Mouse (Mus musculus) fibroblast of lung, adult 2 months (primary cell): ENCODE results near the gene Prrc2b.
A peak's percentile ranks its signal among the peaks of the same experiment; 100 is the strongest.

ENCODE experiments used
- DNase-seq: peaks from one replicate; pipeline ENCODE4 v3.0.0-alpha.2; 2011; ENCODE audit warnings: low read depth

The Prrc2b gene

DNA sequence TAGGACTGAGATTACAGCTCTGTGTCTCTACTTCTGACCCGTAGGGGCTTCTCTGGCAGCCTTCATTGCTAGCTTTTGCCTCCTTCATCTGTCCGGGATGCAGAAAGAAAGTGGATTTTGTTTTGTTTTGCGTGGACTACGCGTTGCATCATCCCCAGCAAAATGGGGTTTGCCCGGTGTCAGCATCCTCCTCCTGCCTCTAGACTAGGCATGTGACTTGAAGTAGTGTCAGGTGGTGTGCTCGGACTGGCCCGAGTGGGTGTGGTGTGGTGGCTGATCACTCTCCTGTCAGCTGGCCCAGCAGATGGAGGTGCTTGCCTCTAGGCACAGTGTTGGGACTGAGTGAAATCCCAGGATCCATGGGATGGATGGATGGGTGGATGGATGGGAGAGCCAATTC lies 11.2 kb downstream of the Prrc2b start:
- no peak for DNase-seq

DNA sequence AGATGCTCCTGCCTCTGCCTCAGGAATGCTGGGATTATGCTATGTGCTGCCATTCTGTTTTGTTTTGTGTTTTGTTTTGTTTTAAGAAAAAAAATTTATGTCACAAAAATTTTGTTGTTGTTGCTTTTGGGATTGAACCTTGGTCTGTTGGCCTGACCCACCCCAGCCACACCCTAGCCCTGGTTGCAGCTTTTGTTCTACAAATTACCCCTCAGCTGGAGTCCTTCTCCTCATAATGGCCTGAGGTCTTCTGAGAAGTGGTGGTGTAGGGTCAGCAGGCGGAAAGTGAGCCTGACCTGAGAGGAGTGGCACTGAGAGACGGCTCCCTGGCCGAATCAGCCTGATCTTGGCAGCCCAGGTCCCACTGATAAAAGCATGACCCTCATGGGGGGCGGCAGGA lies 11.8 kb downstream of the Prrc2b start:
- DNase-seq, result no peak

DNA sequence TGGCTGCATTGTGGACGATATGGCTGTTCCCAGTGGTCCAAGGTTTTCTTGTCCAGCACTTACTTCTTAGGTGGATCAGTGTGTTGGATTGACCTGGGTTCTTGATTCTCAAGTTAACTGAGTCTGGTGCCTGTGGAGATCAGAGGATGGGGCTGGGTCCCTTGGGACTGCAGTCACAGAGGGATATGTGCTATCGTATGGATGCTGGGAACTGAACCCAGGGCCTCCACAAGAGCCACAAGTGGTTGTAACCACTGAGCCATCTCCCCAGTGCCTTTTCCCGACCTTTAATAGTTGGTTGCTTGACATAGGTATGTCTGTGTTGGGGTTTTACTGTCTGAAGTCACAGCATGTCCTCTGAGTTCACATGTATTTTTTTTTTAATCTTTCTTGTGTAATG lies 12.2 kb downstream of the Prrc2b start:
- no peak for DNase-seq

DNA sequence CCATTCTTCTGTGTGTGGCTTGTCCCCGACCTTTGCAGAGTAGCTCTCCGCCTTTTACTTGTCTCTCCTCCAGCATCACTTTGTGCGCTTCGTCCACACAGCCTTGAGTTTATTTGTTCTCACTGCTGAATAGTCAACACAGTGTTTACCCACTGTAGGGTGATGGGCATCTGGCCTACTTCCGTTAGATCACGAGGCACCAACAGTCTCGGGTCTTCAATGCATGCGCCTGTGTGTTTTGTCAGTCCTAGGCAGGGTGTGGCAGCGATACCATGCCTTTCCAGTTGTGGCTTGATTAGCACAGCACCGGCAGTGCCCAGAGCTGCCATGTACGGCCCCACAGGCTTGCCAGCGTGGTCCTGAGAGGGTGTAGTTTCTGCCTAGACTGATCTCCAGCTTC lies 13.6 kb downstream of the Prrc2b start:
- no peak for DNase-seq

DNA sequence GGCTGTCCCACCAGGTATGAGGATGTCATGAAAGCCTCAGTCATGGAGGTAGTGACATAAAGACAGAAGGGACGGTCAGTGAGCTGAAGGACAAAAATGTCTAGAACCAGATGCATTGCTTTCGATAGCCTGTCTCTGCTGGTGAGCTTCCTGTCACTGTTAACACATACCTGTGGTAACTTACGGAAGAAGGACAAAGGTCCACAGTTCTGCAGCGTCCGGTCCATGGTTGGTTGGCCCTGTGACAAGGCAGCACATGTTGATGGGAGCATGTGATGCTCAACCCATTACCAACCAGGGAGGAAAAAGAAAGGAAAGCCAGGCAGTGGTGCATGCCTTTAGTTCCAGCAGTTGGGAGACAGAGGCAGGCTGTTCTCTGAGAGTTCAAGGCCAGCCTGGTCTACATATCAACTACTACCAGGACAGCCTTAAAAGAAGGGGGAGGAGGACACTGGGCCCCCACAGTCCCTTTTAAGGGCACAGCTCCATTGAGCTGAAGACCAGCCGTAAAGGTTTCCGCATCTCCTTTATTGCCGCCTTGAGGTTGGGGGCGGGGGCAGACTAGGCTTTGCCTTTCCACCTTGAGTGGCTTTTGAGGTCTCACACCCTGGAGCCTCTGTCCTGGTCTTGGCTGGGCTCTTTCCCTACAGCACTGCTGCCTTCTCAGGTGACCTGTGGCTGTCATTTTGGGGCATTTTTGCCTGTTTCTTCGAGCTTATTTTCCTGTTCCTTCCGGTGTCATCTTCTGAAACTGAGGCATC lies 14.3 kb downstream of the Prrc2b start:
- DNase-seq, result no peak

DNA sequence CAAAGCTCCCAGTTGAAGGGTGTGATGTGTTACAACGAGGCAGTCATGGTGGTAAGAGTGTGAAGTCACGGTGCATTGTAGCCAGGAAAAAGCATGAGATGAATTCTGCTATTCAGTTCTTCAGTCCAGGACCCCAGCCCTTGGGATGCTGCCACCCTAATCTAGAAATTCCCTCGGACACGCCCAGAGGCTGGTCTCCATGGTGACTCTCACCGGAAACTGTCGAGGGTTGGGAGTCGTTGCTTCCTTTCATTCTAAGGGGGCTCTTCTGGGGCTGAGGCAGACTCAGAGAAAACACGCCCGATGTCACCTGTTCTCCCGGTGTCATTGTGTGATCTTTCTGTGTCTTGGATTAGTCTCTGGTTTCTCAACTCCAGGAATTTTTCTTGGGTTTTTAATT lies 15.7 kb downstream of the Prrc2b start:
- no peak for DNase-seq

DNA sequence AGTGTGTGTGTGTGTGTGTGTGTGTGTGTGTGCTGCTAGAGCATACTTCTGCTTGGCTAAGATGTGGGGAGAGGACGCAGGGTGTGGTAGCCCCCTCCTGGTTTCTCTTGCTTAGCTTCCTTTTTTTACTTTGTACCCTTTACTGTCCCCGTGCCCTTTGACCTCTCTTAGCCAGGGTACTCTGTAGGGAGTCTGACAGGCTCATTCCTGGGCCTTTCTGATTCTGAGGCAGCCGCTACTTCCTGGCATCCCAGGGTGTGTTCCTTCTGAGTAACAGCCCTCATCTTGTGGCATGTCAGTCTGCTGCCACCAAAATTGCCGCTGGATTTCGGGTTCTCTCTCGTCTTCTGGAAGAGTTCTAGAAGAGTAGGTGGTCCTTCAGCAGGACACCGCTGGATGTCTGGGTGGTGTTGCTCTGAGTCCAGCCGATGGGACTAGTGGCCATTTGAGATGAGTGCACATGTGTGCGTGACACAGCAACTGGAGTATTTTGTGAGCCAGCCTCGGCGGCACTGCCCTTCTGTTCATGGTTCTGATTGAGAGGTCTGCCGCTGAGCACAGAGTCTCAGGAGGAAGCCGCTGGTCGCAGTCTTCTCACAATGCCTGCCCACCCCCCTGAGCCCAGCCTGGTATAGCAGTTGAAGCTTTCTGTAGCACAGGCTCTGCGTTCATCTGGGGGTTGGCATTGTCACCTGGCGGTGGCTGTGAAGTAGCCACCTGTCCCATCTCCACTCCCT lies 16.3 kb downstream of the Prrc2b start:
- no peak for DNase-seq

DNA sequence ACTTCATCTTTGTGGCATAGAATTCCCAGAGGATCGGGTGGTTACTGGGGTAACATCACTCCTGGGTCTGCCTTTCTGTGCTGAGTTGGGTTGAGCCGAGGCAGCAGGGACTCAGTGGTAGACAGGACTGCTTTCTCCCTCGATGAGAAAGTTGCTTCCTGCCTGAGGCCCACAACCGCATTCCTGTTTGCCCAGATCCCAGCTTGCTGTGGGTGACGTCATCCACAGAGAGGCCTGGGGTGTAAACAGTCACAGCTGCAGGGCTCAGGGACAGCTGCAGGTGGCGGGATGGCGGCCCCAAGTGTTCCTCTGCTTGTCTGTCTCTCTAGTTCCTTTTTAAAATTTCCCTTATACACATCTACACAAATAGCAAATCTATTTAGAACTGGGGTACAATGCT lies 16.9 kb downstream of the Prrc2b start:
- DNase-seq, result peak; percentile 71

DNA sequence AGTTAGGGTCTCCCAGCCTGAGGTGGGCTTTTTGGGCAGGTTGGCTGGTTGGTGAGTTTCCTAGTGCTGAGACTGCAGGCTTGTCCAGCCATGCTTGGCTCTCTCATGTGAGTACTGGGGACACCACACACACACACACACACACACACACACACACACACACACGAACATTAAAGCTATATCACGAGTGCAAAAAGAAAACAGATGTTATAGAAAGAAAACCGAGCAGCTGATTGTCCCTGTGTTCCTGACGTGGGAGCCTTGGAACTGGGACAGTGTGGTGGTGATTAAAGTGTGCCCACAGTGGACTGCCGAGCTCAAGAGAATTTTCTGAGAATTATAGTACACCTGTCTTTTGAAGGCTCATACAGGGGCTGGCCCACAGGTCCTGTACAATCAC lies 18.4 kb downstream of the Prrc2b start:
- DNase-seq, result no peak

DNA sequence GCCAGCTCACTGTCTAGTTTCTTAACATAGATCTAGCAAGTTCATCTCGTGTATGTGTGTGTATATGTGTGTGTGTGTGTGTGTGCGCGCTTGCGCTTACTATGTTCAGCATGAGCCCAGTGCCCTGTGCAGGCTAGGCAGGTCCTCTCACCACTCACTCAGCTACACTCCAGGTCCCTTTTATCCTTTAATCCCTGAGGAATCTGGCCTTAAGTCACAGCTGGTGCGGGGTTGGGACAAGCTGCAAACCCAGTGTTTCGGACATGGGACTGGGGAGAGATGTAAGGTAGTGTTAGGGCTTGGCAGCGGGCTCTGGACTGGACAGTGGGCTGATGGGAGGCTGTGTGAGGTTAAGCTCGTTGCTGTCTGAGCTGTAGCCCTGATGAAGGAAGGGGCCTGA lies 19.1 kb downstream of the Prrc2b start:
- no peak for DNase-seq

DNA sequence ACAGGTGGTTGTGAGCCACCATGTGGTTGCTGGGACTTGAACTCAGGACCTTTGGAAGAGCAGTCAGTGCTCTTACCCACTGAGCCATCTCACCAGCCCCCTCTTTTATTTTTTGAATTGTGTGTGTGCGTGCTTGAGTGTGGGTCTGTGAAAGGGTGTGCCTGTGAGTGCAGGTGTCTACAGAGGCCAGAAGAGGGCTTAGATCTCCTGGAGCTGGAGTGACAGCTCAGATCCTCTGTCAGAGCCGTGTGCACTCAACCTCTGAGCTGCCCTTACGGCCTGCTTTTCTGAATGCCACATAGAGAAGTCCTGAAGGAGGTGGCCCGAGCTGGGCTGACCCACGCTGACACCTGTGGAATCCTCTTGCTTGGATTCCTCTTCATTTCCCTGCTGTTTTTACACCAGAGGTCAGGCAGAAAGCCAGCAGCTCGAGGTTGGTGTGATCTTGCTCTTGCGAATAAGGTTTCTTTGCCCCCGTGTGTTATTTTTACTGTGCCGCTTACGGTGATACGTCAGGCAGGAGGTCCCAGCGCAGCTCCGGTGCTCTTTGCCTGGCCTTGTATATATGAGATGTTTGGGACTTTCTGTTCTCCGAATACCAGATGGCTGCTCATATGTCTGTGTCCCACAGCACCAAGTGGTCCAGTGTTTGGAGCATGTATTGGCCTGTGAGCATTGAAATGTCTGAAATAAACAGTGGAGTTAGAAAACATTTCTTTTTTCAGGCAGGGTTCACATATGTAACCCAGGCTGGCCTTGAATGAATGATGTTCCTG lies 21.0 kb downstream of the Prrc2b start:
- DNase-seq, result no peak

DNA sequence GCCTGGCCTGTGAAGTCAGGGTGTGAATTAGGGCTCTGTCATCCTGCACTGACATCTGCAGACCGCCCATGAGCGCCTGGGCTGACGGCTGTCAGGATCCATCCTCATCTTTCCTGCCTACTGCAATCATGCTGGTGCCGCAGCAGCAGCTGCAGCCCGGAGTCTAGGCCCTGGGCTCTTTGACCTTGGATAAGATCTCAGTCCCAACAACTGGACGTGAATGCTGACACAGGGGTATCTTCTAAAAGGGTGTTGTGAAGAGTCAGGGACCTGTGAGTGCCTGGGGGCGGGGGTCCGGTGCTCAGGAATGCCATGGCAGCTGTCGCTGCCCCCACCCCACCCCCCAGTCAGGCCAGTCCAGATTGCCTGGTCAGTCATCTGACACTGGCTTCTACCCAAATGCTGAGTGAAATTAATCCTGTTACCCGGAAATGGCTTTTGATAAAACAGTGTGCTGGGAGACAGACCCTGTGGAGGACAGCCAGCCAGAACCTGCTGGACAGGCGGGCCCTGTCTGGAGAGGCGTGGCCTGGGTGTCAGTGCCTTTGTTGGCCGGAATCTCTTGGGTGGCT lies 23.4 kb downstream of the Prrc2b start:
- DNase-seq, result peak; percentile 64

DNA sequence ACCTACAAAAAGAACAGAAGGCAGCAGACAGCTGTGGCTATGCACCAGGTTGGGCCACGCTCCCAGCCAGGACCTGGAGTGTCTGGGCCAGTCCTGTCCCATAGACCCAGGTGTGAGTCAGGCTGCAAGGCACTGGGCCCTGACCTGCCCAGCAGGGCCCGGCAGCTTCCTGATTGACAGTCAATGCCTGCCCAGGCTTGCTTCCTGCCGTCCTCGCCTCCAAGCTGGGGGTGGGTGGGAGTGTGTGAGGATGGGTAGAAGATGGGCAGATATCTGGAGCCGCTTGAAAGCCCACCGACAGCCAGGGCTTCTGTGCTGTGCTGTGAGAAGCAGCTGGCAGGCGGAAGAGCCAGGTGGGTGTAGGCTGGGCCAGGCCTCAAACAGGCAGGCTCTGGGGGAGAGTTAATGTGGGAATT lies 24.2 kb downstream of the Prrc2b start:
- DNase-seq, result no peak

DNA sequence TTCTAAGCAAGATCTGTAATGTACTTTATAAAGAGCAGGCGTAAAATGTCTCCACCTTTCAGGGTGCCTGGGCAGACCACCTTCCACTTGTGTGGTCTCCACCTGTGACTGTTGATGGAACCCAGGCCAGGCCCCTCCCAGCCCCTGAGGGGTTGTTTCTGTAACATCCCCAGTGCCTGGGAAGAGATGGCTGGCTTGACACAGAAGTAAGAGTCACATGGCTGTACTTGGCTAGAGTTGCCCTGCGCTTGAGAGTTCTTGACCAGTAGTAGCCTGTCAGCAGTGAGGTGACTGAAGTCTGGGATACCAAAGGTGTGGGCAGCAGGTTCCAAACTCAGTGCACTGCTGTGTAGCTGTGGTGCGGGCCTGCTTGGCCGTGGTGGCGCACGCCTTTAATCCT lies 24.6 kb downstream of the Prrc2b start:
- no peak for DNase-seq

DNA sequence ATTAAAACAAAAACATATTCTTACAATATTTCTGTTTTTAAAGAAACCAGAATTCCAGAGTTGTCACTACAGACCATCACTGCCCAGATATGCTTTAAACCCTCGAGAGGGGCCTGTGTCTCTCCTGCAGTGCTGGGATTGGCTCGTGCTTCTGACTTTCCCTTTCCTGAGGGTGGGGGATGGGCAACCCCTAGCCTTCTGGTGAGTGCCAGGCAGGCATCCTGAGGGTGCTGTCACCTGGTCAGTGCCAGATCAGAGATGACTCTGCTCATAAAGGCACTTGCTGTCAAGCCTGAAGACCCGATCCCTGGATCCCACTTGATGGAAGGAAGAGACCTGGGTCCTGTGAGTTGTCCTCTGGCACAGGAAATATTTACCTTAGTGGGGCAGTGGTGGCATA lies 26.0 kb downstream of the Prrc2b start:
- no peak for DNase-seq

DNA sequence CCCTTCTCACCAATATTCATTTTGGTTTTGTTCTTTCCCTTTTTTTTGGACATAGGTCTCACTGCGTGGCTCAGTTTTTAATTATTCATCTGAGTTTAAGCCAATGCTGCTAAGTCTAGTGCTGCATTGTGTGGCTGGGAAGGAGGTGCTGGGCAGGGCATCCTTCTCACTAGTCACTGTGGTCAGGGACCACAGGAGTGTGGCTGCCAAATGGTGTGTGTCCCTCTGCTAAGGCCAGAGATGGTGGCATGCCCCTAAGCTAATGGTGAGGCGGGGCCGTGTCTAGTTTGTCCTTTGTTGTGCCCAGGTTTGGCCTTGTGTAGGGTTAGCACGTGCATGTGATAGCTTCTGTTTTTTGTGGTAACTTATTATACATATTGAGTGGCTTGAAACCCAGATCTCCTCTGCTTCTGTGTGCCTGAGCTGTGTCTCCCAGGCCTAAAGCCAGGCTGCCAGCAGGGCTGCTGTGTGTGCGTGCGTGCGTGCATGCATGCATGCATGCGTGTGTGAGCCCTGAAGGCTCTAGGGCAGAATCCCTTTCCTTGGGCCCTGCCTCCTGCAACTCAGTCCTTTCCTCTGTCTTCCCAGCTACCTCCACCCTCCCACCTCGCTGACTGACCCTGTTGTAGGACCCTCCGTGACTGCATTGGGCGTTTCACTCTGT lies 26.6 kb downstream of the Prrc2b start:
- DNase-seq, result no peak

DNA sequence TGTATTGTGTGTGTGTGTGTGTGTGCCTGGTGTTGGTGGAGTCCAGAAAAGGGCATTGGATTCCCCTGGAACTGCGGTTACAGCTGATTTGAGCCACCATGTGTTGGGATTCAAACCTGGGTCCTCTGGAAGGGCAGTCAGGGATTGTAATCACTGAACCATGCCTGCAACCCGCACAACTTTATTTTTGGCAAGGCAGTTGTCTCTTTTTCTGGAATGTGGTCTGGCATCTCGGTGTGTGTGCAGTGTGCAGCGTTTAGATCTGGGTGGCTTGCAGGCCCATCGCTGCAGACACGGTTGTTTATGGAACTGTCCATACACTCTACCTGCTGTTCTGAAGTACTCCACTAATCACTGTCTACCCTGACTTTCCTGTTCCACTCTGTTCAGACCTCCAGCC lies 28.5 kb downstream of the Prrc2b start:
- DNase-seq, result no peak

DNA sequence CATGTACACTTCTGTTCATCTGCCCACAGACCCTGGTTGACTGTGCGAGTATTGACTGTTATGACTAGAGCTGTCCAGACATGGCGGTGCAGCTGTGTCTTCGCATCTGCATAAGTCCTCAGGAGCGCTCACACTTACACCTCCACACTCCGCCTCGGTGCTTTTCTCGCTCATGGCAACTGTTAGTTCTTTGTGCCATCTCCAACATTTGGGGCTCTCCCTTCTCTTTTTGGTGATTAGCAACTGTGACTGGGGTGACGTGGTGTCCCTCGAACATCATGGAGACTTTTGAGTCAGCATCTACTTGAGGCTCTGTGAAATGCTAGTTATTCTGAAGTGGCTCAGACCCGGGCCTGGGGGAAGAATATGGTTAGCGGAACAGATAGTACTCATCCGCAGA lies 29.2 kb downstream of the Prrc2b start:
- no peak for DNase-seq

DNA sequence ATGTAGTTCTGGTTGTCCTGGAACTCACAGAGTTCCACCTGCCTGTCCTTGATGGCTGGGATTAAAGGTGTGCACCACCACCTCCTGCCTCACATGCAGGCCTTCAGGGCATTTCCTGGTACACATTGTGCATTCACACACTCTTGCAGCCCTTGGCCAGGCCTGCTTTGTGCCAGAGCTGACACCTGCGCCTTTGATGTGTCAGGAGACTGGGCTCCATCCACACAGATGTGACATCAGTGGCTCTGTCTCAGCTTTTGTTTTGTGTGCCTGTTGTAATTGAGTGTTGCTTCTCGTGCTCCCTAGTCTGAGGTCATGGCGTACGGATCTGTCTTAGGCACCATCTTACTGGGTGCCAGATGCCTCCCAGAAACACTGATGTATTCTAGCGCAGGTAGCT lies 30.5 kb downstream of the Prrc2b start:
- no peak for DNase-seq

DNA sequence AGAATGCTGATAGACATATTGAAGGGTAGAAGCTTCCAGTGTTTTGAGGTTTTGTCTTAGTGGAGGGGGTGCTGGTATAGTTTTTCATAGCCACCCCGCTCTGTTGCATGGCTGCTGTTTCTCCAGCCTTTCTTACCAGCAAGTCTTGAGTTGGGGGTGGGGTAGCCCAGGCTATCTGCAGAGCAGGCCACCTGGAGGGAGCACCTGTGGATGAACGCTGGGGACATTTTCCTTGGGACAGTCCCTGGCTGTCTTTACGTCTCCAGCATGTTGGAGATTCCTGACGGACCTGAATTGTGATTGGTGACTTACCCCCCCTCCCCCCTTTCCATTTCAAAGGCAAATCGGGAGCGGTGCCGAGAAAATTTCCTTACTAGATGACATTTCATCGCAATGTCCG lies 31.2 kb downstream of the Prrc2b start:
- DNase-seq, result no peak

DNA sequence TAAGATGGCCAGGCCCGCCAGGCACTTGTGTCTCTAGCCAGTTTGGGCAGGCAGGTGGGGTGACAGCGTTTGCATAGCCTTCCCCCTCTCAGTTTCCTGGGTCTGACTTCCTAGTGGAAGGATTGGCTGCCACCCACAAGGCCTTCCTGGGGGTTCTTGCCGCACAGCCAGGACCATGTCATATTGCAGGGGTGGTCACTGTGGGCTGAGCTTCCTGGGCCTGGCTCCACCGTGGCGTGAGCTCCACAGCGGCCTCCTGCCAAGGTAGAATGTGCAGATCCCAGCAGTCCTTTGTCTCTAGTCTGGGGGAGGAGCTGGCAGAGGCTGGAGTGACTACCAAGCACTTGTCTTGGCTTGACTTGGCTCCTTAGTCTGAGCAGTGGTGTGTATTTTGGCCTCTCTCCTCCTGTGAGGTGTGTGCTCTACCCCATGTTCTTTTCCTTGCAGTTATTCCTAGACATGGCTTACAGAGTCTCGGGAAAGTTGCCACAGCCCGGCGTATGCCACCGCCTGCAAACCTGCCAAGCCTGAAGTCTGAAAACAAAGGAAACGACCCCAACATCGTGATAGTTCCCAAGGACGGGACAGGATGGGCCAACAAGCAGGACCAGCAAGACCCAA lies 31.9 kb downstream of the Prrc2b start:
- DNase-seq, result peak; percentile 88
